Mouse (Mus musculus) thymus, adult 2 months (tissue): ENCODE measurements at regions not wholly inside any gene's neighbourhood (a gene's known extent, or its start where the extent isn't known, plus 50 kb on each side); places are given as distances from the start of the nearest gene placed in this dataset.
"Not testable (repeated sequence)": the region's sequence is repeated elsewhere in the genome, so short reads cannot be mapped to it uniquely, and the experiment has no call there.

Source experiments
- DNase-seq: peaks from one replicate; pipeline ENCODE4 v3.0.0; 2021
- H3K27ac ChIP-seq: fragments of 200-500 bp; 2 replicates; pipeline ENCODE4 v1.5.1; 2012; ENCODE audit warnings: low read length, control low read depth; ENCODE audit not compliant: control insufficient read depth, insufficient read depth
- H3K27me3 ChIP-seq: fragments of 200-500 bp; 2 replicates; pipeline ENCODE4 v1.6.1; 2012; ENCODE audit warnings: mild to moderate bottlenecking, low read length, moderate library complexity, mixed read lengths; ENCODE audit not compliant: control insufficient read depth, insufficient read depth
- H3K36me3 ChIP-seq: fragments of 200-500 bp; 2 replicates; pipeline ENCODE4 v1.6.1; 2012; ENCODE audit warnings: mild to moderate bottlenecking, low read length, moderate library complexity; ENCODE audit not compliant: control insufficient read depth, insufficient read depth
- H3K4me1 ChIP-seq: fragments of 200-500 bp; replicated peaks from 2 replicates; pipeline ENCODE4 v1.6.1; 2012; ENCODE audit warnings: low read length; ENCODE audit not compliant: control insufficient read depth, insufficient read depth
- H3K4me3 ChIP-seq: fragments of 200-500 bp; 2 replicates; pipeline ENCODE4 v1.5.1; 2012; ENCODE audit warnings: mild to moderate bottlenecking, low read length, control low read depth, moderate library complexity; ENCODE audit not compliant: control insufficient read depth, insufficient read depth
- CTCF ChIP-seq: fragments of 200-500 bp; IDR thresholded peaks from 2 replicates; pipeline ENCODE4 v1.5.1; 2012; ENCODE audit warnings: mild to moderate bottlenecking, control low read depth, low read length, moderate library complexity, borderline replicate concordance; ENCODE audit not compliant: control insufficient read depth, poor library complexity, insufficient read depth; ENCODE audit errors: extremely low read depth
- POLR2A ChIP-seq: fragments of 200-500 bp; IDR thresholded peaks from 2 replicates; pipeline ENCODE4 v1.6.1; 2012; ENCODE audit warnings: mild to moderate bottlenecking, low read length, control low read depth, moderate library complexity; ENCODE audit not compliant: control insufficient read depth, poor library complexity, insufficient read depth; ENCODE audit errors: extremely low read depth
- WGBS: fragments of 180-500 bp; shearing (Covaris S2); methylation state at CpG from one replicate; pipeline ENCODE4 v1.1.7; 2018; 5-methylcytosine and 5-hydroxymethylcytosine counted together

- Histone ChIP-seq H3K36me3 (no peaks in the 10 kb centered on the region), H3K27me3 (no peaks in the 10 kb centered on the region), H3K4me1 (no peaks in the 10 kb centered on the region), H3K4me3 (no peak overlapping the region), H3K27ac (no peak overlapping the region)
- TF ChIP-seq CTCF = no peak
- TF ChIP-seq POLR2A = no peak
- WGBS = 100% methylated on average over 2 of the region's 2 CpGs
- no peak for DNase-seq
These were observed 91.0 kb upstream of the Cdk6 start for GRCm38 (mm10) chr5:3250273-3250672.

GRCm38 (mm10) chr5:3260289-3260688 is 81.0 kb upstream of the Cdk6 start:
- 87% methylated on average over 1 of the region's 1 CpGs for WGBS
- DNase-seq = no peak
- TF ChIP-seq CTCF = no peak
- TF ChIP-seq POLR2A = no peak
- no peak overlapping the region for H3K4me3 ChIP-seq
- H3K27ac ChIP-seq = no peak overlapping the region
- H3K27me3 ChIP-seq = no peaks in the 10 kb centered on the region
- H3K36me3 ChIP-seq = no peaks in the 10 kb centered on the region
- H3K4me1 ChIP-seq = no peaks in the 10 kb centered on the region

- H3K27me3 ChIP-seq, H3K36me3 ChIP-seq, DNase-seq, H3K27ac ChIP-seq, H3K4me1 ChIP-seq, H3K4me3 ChIP-seq: not testable (repeated sequence)
- WGBS = 39% methylated on average over 8 of the region's 8 CpGs
These were observed 76.1 kb upstream of the Cdk6 start for GRCm38 (mm10) chr5:3264988-3265738.

GRCm38 (mm10) chr5:3267021-3267420 is 74.3 kb upstream of the Cdk6 start:
- no peak overlapping the region for H3K27ac ChIP-seq
- H3K36me3 ChIP-seq = no peaks in the 10 kb centered on the region
- no peak overlapping the region for H3K4me3 ChIP-seq
- WGBS = 98% methylated on average over 5 of the region's 5 CpGs
- H3K4me1 ChIP-seq = no peaks in the 10 kb centered on the region
- TF ChIP-seq POLR2A = no peak
- no peak for TF ChIP-seq CTCF
- DNase-seq = no peak
- no peaks in the 10 kb centered on the region for H3K27me3 ChIP-seq

GRCm38 (mm10) chr5:3269760-3270159 is 71.5 kb upstream of the Cdk6 start:
- 51% methylated on average over 7 of the region's 7 CpGs for WGBS
- H3K27ac ChIP-seq = no peak overlapping the region
- TF ChIP-seq POLR2A (no peak), CTCF (no peak)
- no peaks in the 10 kb centered on the region for H3K27me3 ChIP-seq
- H3K4me1 ChIP-seq = no peaks in the 10 kb centered on the region
- H3K36me3 ChIP-seq = no peaks in the 10 kb centered on the region
- no peak overlapping the region for H3K4me3 ChIP-seq
- DNase-seq = no peak

- H3K27ac ChIP-seq, H3K36me3 ChIP-seq, H3K4me1 ChIP-seq, H3K4me3 ChIP-seq, DNase-seq, H3K27me3 ChIP-seq: not testable (repeated sequence)
- WGBS = 2% methylated on average over 1 of the region's 1 CpGs
These were observed 68.1 kb upstream of the Cdk6 start for GRCm38 (mm10) chr5:3273140-3273539.

GRCm38 (mm10) chr5:3277241-3277640 is 64.0 kb upstream of the Cdk6 start:
- DNase-seq, H3K27ac ChIP-seq, H3K4me1 ChIP-seq, H3K4me3 ChIP-seq, H3K27me3 ChIP-seq, H3K36me3 ChIP-seq: not testable (repeated sequence)
- WGBS = 96% methylated on average over 16 of the region's 16 CpGs

GRCm38 (mm10) chr5:3278956-3279355 is 62.3 kb upstream of the Cdk6 start:
- H3K36me3 ChIP-seq, DNase-seq, H3K4me3 ChIP-seq, H3K4me1 ChIP-seq, H3K27ac ChIP-seq, H3K27me3 ChIP-seq: not testable (repeated sequence)
- 91% methylated on average over 5 of the region's 5 CpGs for WGBS

- DNase-seq, H3K4me3 ChIP-seq, H3K27me3 ChIP-seq, H3K36me3 ChIP-seq, H3K4me1 ChIP-seq, H3K27ac ChIP-seq: not testable (repeated sequence)
- 86% methylated on average over 8 of the region's 8 CpGs for WGBS
These were observed 59.3 kb upstream of the Cdk6 start for GRCm38 (mm10) chr5:3281911-3282506.
